Mouse (Mus musculus): Measurements from ENCODE around the gene Pias4.

GRCm38 (mm10) chr10:81139529-81139846 lies 28.2 kb downstream of the Pias4 start:
- TF ChIP-seq CTCF (IDR thresholded peaks at IDR 0.05; ENCODE audit: borderline replicate concordance, insufficient read depth, low read length) (no peak), POLR2A (IDR thresholded peaks at IDR 0.05; ENCODE audit: low read depth, low read length) (no peak)

All from embryonic fibroblast, embryonic 13.5 days (primary cell).